Mouse (Mus musculus) B cell, adult 2 months (primary cell): ENCODE data around the gene Olfr1274-ps.
"Not testable (repeated sequence)": the region's sequence is repeated elsewhere in the genome, so short reads cannot be mapped to it uniquely, and the experiment has no call there.

ENCODE experiments used
- DNase-seq, 2 experiments: peaks; one replicate each; pipeline ENCODE4 v3.0.0; 2022

Gene Olfr1274-ps

GRCm38 (mm10) chr2:90398633-90399107, at the start of gene Olfr1274-ps:
TSS of gene Olfr1274-ps (plus strand) at chr2:90398683.
- not testable (repeated sequence) for DNase-seq

- DNase-seq: not testable (repeated sequence)
Measured at GRCm38 (mm10) chr2:90351047-90351446, 47.4 kb upstream of the Olfr1274-ps start.

- not testable (repeated sequence) for DNase-seq
Measured at GRCm38 (mm10) chr2:90351540-90351939, 46.9 kb upstream of the Olfr1274-ps start.

- not testable (repeated sequence) for DNase-seq
Measured at GRCm38 (mm10) chr2:90359229-90359628, 39.3 kb upstream of the Olfr1274-ps start.

- not testable (repeated sequence) for DNase-seq
Measured at GRCm38 (mm10) chr2:90360199-90360598, 38.3 kb upstream of the Olfr1274-ps start.

GRCm38 (mm10) chr2:90414110-90414821, 15.8 kb downstream of the Olfr1274-ps start:
- DNase-seq: not testable (repeated sequence)

- not testable (repeated sequence) for DNase-seq
Measured at GRCm38 (mm10) chr2:90422282-90422681, 23.8 kb downstream of the Olfr1274-ps start.

GRCm38 (mm10) chr2:90424937-90425336, 26.5 kb downstream of the Olfr1274-ps start:
- DNase-seq: not testable (repeated sequence)

GRCm38 (mm10) chr2:90428988-90429717, 30.7 kb downstream of the Olfr1274-ps start:
- DNase-seq: not testable (repeated sequence)

GRCm38 (mm10) chr2:90429782-90430181, 31.3 kb downstream of the Olfr1274-ps start:
- not testable (repeated sequence) for DNase-seq

GRCm38 (mm10) chr2:90437453-90437852, 39.0 kb downstream of the Olfr1274-ps start:
- DNase-seq: not testable (repeated sequence)

GRCm38 (mm10) chr2:90440169-90440568, 41.7 kb downstream of the Olfr1274-ps start:
- not testable (repeated sequence) for DNase-seq

GRCm38 (mm10) chr2:90441811-90442210, 43.3 kb downstream of the Olfr1274-ps start:
- DNase-seq: not testable (repeated sequence)

- no peak for DNase-seq
Measured at GRCm38 (mm10) chr2:90443811-90444210, 45.3 kb downstream of the Olfr1274-ps start.

GRCm38 (mm10) chr2:90448967-90449740, 50.7 kb downstream of the Olfr1274-ps start:
- DNase-seq: no peak

- DNase-seq: no peak
Measured at GRCm38 (mm10) chr2:90452380-90452779, 53.9 kb downstream of the Olfr1274-ps start.
